Mouse (Mus musculus): Measurements from ENCODE around the gene Pcdh15. TPM values are rescaled to one million over a fixed set of nuclear protein-coding genes. Genes with fewer than 3 reads are reported as not detected.

Pcdh15 gene
- total and polyA plus RNA-seq, 2 experiments from 2014 or later = 9.8 to 38.2 TPM

GRCm38 (mm10) chr10:74339247-74340160 is 1240.4 kb downstream of the Pcdh15 start:
- Histone ChIP-seq H3K36me3 (ENCODE audit: insufficient read depth, low read length) (no peaks in the 10 kb centered on the region), H3K9ac (replicated peaks; ENCODE audit: low read length, poor library complexity, severe bottlenecking) (no peak overlapping the region), H3K4me2 (ENCODE audit: low read depth, low read length, poor library complexity, severe bottlenecking) (no peak overlapping the region), H3K27ac (ENCODE audit: low read depth, low read length) (no peak overlapping the region), H3K27me3 (ENCODE audit: insufficient read depth, low read length) (no peaks in the 10 kb centered on the region), H3K4me1 (ENCODE audit: insufficient read depth, low read length) (no peaks in the 10 kb centered on the region), H3K4me3 (ENCODE audit: low read depth, low read length) (no peak overlapping the region), H3K9me3 (ENCODE audit: low read length) (no peaks in the 10 kb centered on the region)
- DNase-seq (ENCODE audit: low spot score) (no peak), ATAC-seq (ENCODE audit: low FRiP score) (no peak)
- TF ChIP-seq CTCF (IDR thresholded peaks at IDR 0.05) = no peak
- WGBS = 76% methylated on average over 3 of the region's 3 CpGs

GRCm38 (mm10) chr10:74359526-74359925 is 1260.4 kb downstream of the Pcdh15 start:
- H3K4me1 ChIP-seq (ENCODE audit: insufficient read depth, low read length) = no peaks in the 10 kb centered on the region
- no peaks in the 10 kb centered on the region for H3K9me3 ChIP-seq (ENCODE audit: low read length)
- no peaks in the 10 kb centered on the region for H3K27me3 ChIP-seq (ENCODE audit: insufficient read depth, low read length)
- H3K9ac ChIP-seq (replicated peaks; ENCODE audit: low read length, poor library complexity, severe bottlenecking) = no peak overlapping the region
- H3K4me3 ChIP-seq (ENCODE audit: low read depth, low read length) = no peak overlapping the region
- 59% methylated on average over 5 of the region's 5 CpGs for WGBS
- no peak for TF ChIP-seq CTCF (IDR thresholded peaks at IDR 0.05)
- no peak for DNase-seq (ENCODE audit: low spot score)
- no peak for ATAC-seq (ENCODE audit: low FRiP score)
- no peak overlapping the region for H3K4me2 ChIP-seq (ENCODE audit: low read depth, low read length, poor library complexity, severe bottlenecking)
- H3K27ac ChIP-seq (ENCODE audit: low read depth, low read length) = no peak overlapping the region
- no peaks in the 10 kb centered on the region for H3K36me3 ChIP-seq (ENCODE audit: insufficient read depth, low read length)

GRCm38 (mm10) chr10:74378697-74379096 is 1279.6 kb downstream of the Pcdh15 start:
- no peak for TF ChIP-seq CTCF (IDR thresholded peaks at IDR 0.05)
- Histone ChIP-seq H3K4me2 (ENCODE audit: low read depth, low read length, poor library complexity, severe bottlenecking) (no peak overlapping the region), H3K4me1 (ENCODE audit: insufficient read depth, low read length) (no peaks in the 10 kb centered on the region), H3K27ac (ENCODE audit: low read depth, low read length) (no peak overlapping the region), H3K4me3 (ENCODE audit: low read depth, low read length) (no peak overlapping the region), H3K27me3 (ENCODE audit: insufficient read depth, low read length) (no peaks in the 10 kb centered on the region), H3K9me3 (ENCODE audit: low read length) (no peaks in the 10 kb centered on the region), H3K36me3 (ENCODE audit: insufficient read depth, low read length) (no peaks in the 10 kb centered on the region), H3K9ac (replicated peaks; ENCODE audit: low read length, poor library complexity, severe bottlenecking) (no peak overlapping the region)
- 86% methylated on average over 1 of the region's 1 CpGs for WGBS
- ATAC-seq (ENCODE audit: low FRiP score) = no peak
- no peak for DNase-seq (ENCODE audit: low spot score)

GRCm38 (mm10) chr10:74379276-74380134 is 1280.4 kb downstream of the Pcdh15 start:
- TF ChIP-seq CTCF (IDR thresholded peaks at IDR 0.05) = no peak
- Histone ChIP-seq H3K9ac (replicated peaks; ENCODE audit: low read length, poor library complexity, severe bottlenecking) (no peak overlapping the region), H3K4me1 (ENCODE audit: insufficient read depth, low read length) (no peaks in the 10 kb centered on the region), H3K36me3 (ENCODE audit: insufficient read depth, low read length) (no peaks in the 10 kb centered on the region), H3K4me2 (ENCODE audit: low read depth, low read length, poor library complexity, severe bottlenecking) (no peak overlapping the region), H3K9me3 (ENCODE audit: low read length) (no peaks in the 10 kb centered on the region), H3K4me3 (ENCODE audit: low read depth, low read length) (no peak overlapping the region), H3K27ac (ENCODE audit: low read depth, low read length) (no peak overlapping the region), H3K27me3 (ENCODE audit: insufficient read depth, low read length) (no peaks in the 10 kb centered on the region)
- DNase-seq (ENCODE audit: low spot score) = no peak
- 64% methylated on average over 7 of the region's 7 CpGs for WGBS
- no peak for ATAC-seq (ENCODE audit: low FRiP score)

GRCm38 (mm10) chr10:74387538-74388499 is 1288.7 kb downstream of the Pcdh15 start:
- H3K4me3 ChIP-seq (ENCODE audit: low read depth, low read length) = no peak overlapping the region
- WGBS = 77% methylated on average over 10 of the region's 10 CpGs
- peak; percentile 49 for DNase-seq (ENCODE audit: low spot score)

More at GRCm38 (mm10) chr10:74387538-74388499, 1288.7 kb downstream of the Pcdh15 start:
- H3K4me2 ChIP-seq (ENCODE audit: low read depth, low read length, poor library complexity, severe bottlenecking) = no peak overlapping the region
- ATAC-seq (ENCODE audit: low FRiP score) = no peak
- no peak overlapping the region for H3K27ac ChIP-seq (ENCODE audit: low read depth, low read length)
- H3K9ac ChIP-seq (replicated peaks; ENCODE audit: low read length, poor library complexity, severe bottlenecking) = no peak overlapping the region
- no peaks in the 10 kb centered on the region for H3K4me1 ChIP-seq (ENCODE audit: insufficient read depth, low read length)
- no peak for TF ChIP-seq CTCF (IDR thresholded peaks at IDR 0.05)
- no peaks in the 10 kb centered on the region for H3K9me3 ChIP-seq (ENCODE audit: low read length)
- H3K36me3 ChIP-seq (ENCODE audit: insufficient read depth, low read length) = no peaks in the 10 kb centered on the region
- H3K27me3 ChIP-seq (ENCODE audit: insufficient read depth, low read length) = no peaks in the 10 kb centered on the region
